In the genomic region with DNA sequence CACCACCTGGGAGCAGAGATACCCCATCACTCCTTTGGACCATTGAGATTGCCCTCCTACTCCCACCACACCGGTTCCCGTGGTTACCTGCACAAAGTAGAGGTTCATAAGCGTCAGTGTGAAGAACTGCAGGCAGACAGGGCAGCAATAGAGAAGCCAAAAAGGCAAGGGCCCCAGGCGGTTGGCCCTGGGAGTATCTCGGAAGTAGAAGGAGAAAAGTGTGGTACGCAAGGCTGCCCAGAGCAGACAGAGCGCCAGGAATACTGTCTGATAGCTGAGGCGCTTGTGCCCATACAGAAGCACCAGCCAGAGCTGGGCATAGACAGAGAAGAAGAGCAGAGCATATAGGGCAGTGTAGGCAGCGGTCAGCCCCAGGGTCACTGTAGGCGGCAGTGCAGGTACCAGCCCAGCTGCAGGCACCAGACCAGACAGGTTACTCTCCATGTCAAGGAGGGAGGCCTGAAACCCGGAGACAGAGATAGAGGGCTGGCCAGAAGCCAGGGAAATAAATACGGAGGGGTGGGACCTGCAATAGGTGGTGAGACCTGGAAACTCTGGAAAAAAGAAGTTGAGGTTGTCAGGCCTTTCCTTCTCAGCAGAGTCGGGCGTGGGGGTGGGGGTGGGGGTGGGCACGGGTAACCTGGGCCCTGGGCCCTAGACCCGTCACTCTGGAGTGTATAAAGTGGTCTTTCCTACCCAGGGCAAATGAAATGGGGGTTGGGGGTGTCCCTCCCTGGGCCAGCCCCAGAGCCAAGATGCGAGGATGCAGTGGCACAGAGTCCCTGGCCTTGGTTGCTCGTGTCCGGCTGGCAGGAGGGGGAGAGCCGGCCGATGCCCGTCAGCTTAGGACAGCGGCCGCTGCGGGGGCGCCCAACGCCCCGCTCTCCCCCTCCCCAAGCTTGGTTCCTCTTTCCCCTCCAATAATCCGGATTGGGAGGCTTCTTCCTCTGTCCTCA, we compare ENCODE assay signal across 7 mouse cellular contexts. TPM values are rescaled to one million over a fixed set of nuclear protein-coding genes. Genes with fewer than 3 reads are reported as not detected.
DNase-seq lines count a peak whose midpoint lies in the region; ATAC-seq and TF ChIP-seq lines count a peak whose summit lies in the region.

No protein-coding gene starts in this region.

- 26% methylated on average over 29 of the region's 29 CpGs for WGBS in neural tube, embryonic 11.5 days
- WGBS in hindbrain, embryonic 15.5 days = 18% methylated on average over 29 of the region's 29 CpGs
- 22% methylated on average over 29 of the region's 29 CpGs for WGBS in midbrain, embryonic 14.5 days

- ATAC-seq in neural tube, embryonic 11.5 days (ENCODE audit: insufficient read depth, low FRiP score, low TSS enrichment) = peak; percentile 15; the same call in 1 of the 2 replicates
- peak; percentile 5 for ATAC-seq in hindbrain, embryonic 15.5 days (ENCODE audit: low FRiP score, low read depth)
- ATAC-seq in midbrain, embryonic 14.5 days (ENCODE audit: low FRiP score, low TSS enrichment) = peak; percentile 41; the same call in 1 of the 2 replicates

- H3K27me3 ChIP-seq in neural tube, embryonic 11.5 days (ENCODE audit: control insufficient read depth, insufficient read depth, low read length) = peaks cover 8% of the 10 kb centered on the region
- H3K27me3 ChIP-seq in hindbrain, embryonic 15.5 days = peaks cover 16% of the 10 kb centered on the region; the same call in 1 of the 2 replicates
- peaks cover 7% of the 10 kb centered on the region for H3K27me3 ChIP-seq in midbrain, embryonic 14.5 days (ENCODE audit: control insufficient read depth, insufficient read depth, low read length)

- H3K27ac ChIP-seq in neural tube, embryonic 11.5 days (ENCODE audit: low read depth, low read length) = peak overlapping the region; percentile 78; the same call in 1 of the 2 replicates
- peak overlapping the region; percentile 47 for H3K27ac ChIP-seq in cortical plate, adult 2 months (ENCODE audit: insufficient read depth, low read length)
- H3K27ac ChIP-seq in hindbrain, embryonic 15.5 days (replicated peaks) = peak overlapping the region; percentile 97
- peak overlapping the region; percentile 94 for H3K27ac ChIP-seq in midbrain, embryonic 14.5 days (replicated peaks; ENCODE audit: low read depth, low read length)

- H3K9me3 ChIP-seq in neural tube, embryonic 11.5 days (ENCODE audit: control insufficient read depth, low read length) = no peaks in the 10 kb centered on the region
- H3K9me3 ChIP-seq in hindbrain, embryonic 15.5 days = no peaks in the 10 kb centered on the region
- no peaks in the 10 kb centered on the region for H3K9me3 ChIP-seq in midbrain, embryonic 14.5 days (ENCODE audit: control insufficient read depth, low read length)

- peak overlapping the region; percentile 52 for H3K9ac ChIP-seq in neural tube, embryonic 11.5 days (ENCODE audit: low read length)
- peak overlapping the region; percentile 94 for H3K9ac ChIP-seq in hindbrain, embryonic 15.5 days
- H3K9ac ChIP-seq in midbrain, embryonic 14.5 days (replicated peaks; ENCODE audit: low read length) = peak overlapping the region; percentile 92

- TF ChIP-seq CTCF in cortical plate, adult 2 months (IDR thresholded peaks at IDR 0.05; ENCODE audit: extremely low read depth, insufficient read depth, low read length) = no peak

- peak overlapping the region; percentile 100 for H3K4me2 ChIP-seq in neural tube, embryonic 11.5 days (ENCODE audit: low read depth)
- peak overlapping the region; percentile 98 for H3K4me2 ChIP-seq in hindbrain, embryonic 15.5 days
- H3K4me2 ChIP-seq in midbrain, embryonic 14.5 days (ENCODE audit: low read length) = peak overlapping the region; percentile 99

- peak overlapping the region; percentile 49 for H3K4me3 ChIP-seq in neural tube, embryonic 11.5 days (ENCODE audit: low read depth, low read length)
- H3K4me3 ChIP-seq in cortical plate, adult 2 months (ENCODE audit: insufficient read depth, low read length) = peak overlapping the region; percentile 96
- peak overlapping the region; percentile 94 for H3K4me3 ChIP-seq in hindbrain, embryonic 15.5 days
- H3K4me3 ChIP-seq in midbrain, embryonic 14.5 days (replicated peaks; ENCODE audit: low read depth, low read length) = peak overlapping the region; percentile 85

- no peak for DNase-seq in neural tube, embryonic 11.5 days (ENCODE audit: low spot score)
- DNase-seq in neural tube, embryonic 10.5 days (ENCODE audit: extremely low spot score, low spot score) = no peak
- no peak for DNase-seq in midbrain, embryonic 14.5 days
- DNase-seq in frontal cortex, postnatal 14 days (ENCODE audit: low spot score in 2 of 2) = no peak
- DNase-seq in Muller cell, postnatal 12 days (ENCODE audit: inconsistent ontology term) = no peak

- peaks cover 2% of the 10 kb centered on the region; the same call in 1 of the 2 replicates for H3K36me3 ChIP-seq in neural tube, embryonic 11.5 days (ENCODE audit: control insufficient read depth, insufficient read depth, low read length)
- no peaks in the 10 kb centered on the region for H3K36me3 ChIP-seq in hindbrain, embryonic 15.5 days
- H3K36me3 ChIP-seq in midbrain, embryonic 14.5 days (ENCODE audit: control insufficient read depth, insufficient read depth, low read length) = peaks cover 12% of the 10 kb centered on the region; the same call in 1 of the 2 replicates

- H3K4me1 ChIP-seq in neural tube, embryonic 11.5 days (ENCODE audit: control insufficient read depth, insufficient read depth, low read length) = peaks cover 15% of the 10 kb centered on the region
- H3K4me1 ChIP-seq in cortical plate, adult 2 months (ENCODE audit: control insufficient read depth, insufficient read depth, low read length) = no peaks in the 10 kb centered on the region
- H3K4me1 ChIP-seq in hindbrain, embryonic 15.5 days (replicated peaks) = peaks cover 50% of the 10 kb centered on the region
- peaks cover 26% of the 10 kb centered on the region for H3K4me1 ChIP-seq in midbrain, embryonic 14.5 days (ENCODE audit: control insufficient read depth, insufficient read depth, low read length)

- TF ChIP-seq POLR2A in cortical plate, adult 2 months (IDR thresholded peaks at IDR 0.05; ENCODE audit: extremely low read depth, insufficient read depth, low read length) = 0 out of 2 replicates have a peak, but pooled peaks have one; percentile 5

RNA-seq across cellular contexts. Expression of a gene that starts 1.0 kb away (rescaled TPM):
- 53.0 and 58.5 TPM in 2 replicates for polyA plus RNA-seq in neural tube, embryonic 11.5 days (2014; fragmentation: Nextera tagmentation; extraction: Ambion mirVana)
- 60.4 and 66.3 TPM in 2 replicates for polyA plus RNA-seq in cortical plate, adult 2 months (2012; rRNA removed)
- polyA plus RNA-seq in hindbrain, embryonic 15.5 days (2015; fragmentation: Nextera tagmentation; extraction: Ambion mirVana) = 90.1 and 99.1 TPM in 2 replicates
- polyA plus RNA-seq in midbrain, embryonic 14.5 days (2014; fragmentation: Nextera tagmentation; extraction: Ambion mirVana) = 77.1 and 79.3 TPM in 2 replicates

RNA-seq across cellular contexts. Expression of a gene that starts 1.6 kb away (rescaled TPM):
- 34.6 and 39.7 TPM in 2 replicates for polyA plus RNA-seq in neural tube, embryonic 11.5 days (2014; fragmentation: Nextera tagmentation; extraction: Ambion mirVana)
- polyA plus RNA-seq in cortical plate, adult 2 months (2012; rRNA removed) = 117 and 121 TPM in 2 replicates
- polyA plus RNA-seq in hindbrain, embryonic 15.5 days (2015; fragmentation: Nextera tagmentation; extraction: Ambion mirVana) = 64.0 and 79.2 TPM in 2 replicates
- polyA plus RNA-seq in midbrain, embryonic 14.5 days (2014; fragmentation: Nextera tagmentation; extraction: Ambion mirVana) = 56.0 and 60.4 TPM in 2 replicates

RNA-seq across cellular contexts. Expression of a gene that starts 6.4 kb away (rescaled TPM):
- 0.13 and 0.28 TPM in 2 replicates for polyA plus RNA-seq in neural tube, embryonic 11.5 days (2014; fragmentation: Nextera tagmentation; extraction: Ambion mirVana)
- 57.1 and 59.0 TPM in 2 replicates for polyA plus RNA-seq in cortical plate, adult 2 months (2012; rRNA removed)
- 9.0 and 13.1 TPM in 2 replicates for polyA plus RNA-seq in hindbrain, embryonic 15.5 days (2015; fragmentation: Nextera tagmentation; extraction: Ambion mirVana)
- polyA plus RNA-seq in midbrain, embryonic 14.5 days (2014; fragmentation: Nextera tagmentation; extraction: Ambion mirVana) = 1.9 and 3.4 TPM in 2 replicates

RNA-seq across cellular contexts. Expression of a gene that starts 15.5 kb away (rescaled TPM):
- 0.77 TPM in 1 of 2 replicates, not detected in the other for polyA plus RNA-seq in neural tube, embryonic 11.5 days (2014; fragmentation: Nextera tagmentation; extraction: Ambion mirVana)
- polyA plus RNA-seq in cortical plate, adult 2 months (2012; rRNA removed) = 31.9 and 33.9 TPM in 2 replicates
- polyA plus RNA-seq in hindbrain, embryonic 15.5 days (2015; fragmentation: Nextera tagmentation; extraction: Ambion mirVana) = 2.0 and 3.1 TPM in 2 replicates
- 0.53 and 0.78 TPM in 2 replicates for polyA plus RNA-seq in midbrain, embryonic 14.5 days (2014; fragmentation: Nextera tagmentation; extraction: Ambion mirVana)

RNA-seq across cellular contexts. Expression of a gene that starts 19.1 kb away (rescaled TPM):
- polyA plus RNA-seq in neural tube, embryonic 11.5 days (2014; fragmentation: Nextera tagmentation; extraction: Ambion mirVana) = 4.1 and 4.3 TPM in 2 replicates
- polyA plus RNA-seq in cortical plate, adult 2 months (2012; rRNA removed) = 59.2 and 62.9 TPM in 2 replicates
- polyA plus RNA-seq in hindbrain, embryonic 15.5 days (2015; fragmentation: Nextera tagmentation; extraction: Ambion mirVana) = 17.5 and 18.7 TPM in 2 replicates
- 6.9 and 13.6 TPM in 2 replicates for polyA plus RNA-seq in midbrain, embryonic 14.5 days (2014; fragmentation: Nextera tagmentation; extraction: Ambion mirVana)

Comparison
In these comparisons a context has a peak if more than half of its experiments do, and no peak if none do; other contexts are left out.
1. H3K27ac ChIP-seq: peak in every context shown above with its lines; median percentile 97 in hindbrain, embryonic 15.5 days; 94 in midbrain, embryonic 14.5 days; 78 in neural tube, embryonic 11.5 days; 47 in cortical plate, adult 2 months.